Comparison of ENCODE assay signal across 16 mouse cellular contexts in genomic region chr2:148686862-148687261, GRCm38 (mm10).
"Had no signal": no experiment of that assay in that cellular context is flagged by ENCODE, and none has a peak within 500 bp of the region (broad histone marks: within the 10 kb centered on the region; RNA-seq: fewer than 3 reads in every experiment).

No protein-coding gene starts in this region.

- DNase-seq: kidney, adult 11 months; kidney, adult 8-10 months; kidney, postnatal 10 days; kidney, postnatal 36 days; layer of hippocampus, postnatal 36 days; liver, embryonic 13.5 days; midbrain, embryonic 14.5 days; thymus, adult 18-20 months; thymus, postnatal 36 days had no signal

- H3K27ac ChIP-seq: hindbrain, postnatal 0 days; kidney, embryonic 15.5 days; left cerebral cortex, adult 2 months; neural tube, embryonic 12.5 days; neural tube, embryonic 15.5 days had no signal

- H3K4me2 ChIP-seq: kidney, embryonic 15.5 days; liver, embryonic 13.5 days; midbrain, embryonic 11.5 days; neural tube, embryonic 12.5 days; neural tube, embryonic 15.5 days had no signal

- H3K27me3 ChIP-seq: kidney, embryonic 15.5 days; liver, embryonic 13.5 days; neural tube, embryonic 12.5 days; neural tube, embryonic 15.5 days had no signal

- H3K4me3 ChIP-seq: kidney, embryonic 15.5 days; left cerebral cortex, adult 2 months; liver, embryonic 13.5 days; neural tube, embryonic 12.5 days; neural tube, embryonic 15.5 days had no signal

- H3K9me3 ChIP-seq: kidney, embryonic 15.5 days; liver, embryonic 13.5 days; neural tube, embryonic 12.5 days; neural tube, embryonic 15.5 days had no signal

- H3K9ac ChIP-seq: kidney, embryonic 15.5 days; liver, embryonic 13.5 days; neural tube, embryonic 12.5 days; neural tube, embryonic 15.5 days had no signal

- ATAC-seq: hindbrain, postnatal 0 days; inflammation-experienced regulatory T-cells, adult 6 months had no signal
